Mouse (Mus musculus): ENCODE measurements around the gene Fbxl15. TPM values are rescaled to one million over a fixed set of nuclear protein-coding genes. Genes with fewer than 3 reads are reported as not detected.

Fbxl15 gene
- polyA plus RNA-seq, 1 experiment from 2014 or later: 25.5 TPM

DNA sequence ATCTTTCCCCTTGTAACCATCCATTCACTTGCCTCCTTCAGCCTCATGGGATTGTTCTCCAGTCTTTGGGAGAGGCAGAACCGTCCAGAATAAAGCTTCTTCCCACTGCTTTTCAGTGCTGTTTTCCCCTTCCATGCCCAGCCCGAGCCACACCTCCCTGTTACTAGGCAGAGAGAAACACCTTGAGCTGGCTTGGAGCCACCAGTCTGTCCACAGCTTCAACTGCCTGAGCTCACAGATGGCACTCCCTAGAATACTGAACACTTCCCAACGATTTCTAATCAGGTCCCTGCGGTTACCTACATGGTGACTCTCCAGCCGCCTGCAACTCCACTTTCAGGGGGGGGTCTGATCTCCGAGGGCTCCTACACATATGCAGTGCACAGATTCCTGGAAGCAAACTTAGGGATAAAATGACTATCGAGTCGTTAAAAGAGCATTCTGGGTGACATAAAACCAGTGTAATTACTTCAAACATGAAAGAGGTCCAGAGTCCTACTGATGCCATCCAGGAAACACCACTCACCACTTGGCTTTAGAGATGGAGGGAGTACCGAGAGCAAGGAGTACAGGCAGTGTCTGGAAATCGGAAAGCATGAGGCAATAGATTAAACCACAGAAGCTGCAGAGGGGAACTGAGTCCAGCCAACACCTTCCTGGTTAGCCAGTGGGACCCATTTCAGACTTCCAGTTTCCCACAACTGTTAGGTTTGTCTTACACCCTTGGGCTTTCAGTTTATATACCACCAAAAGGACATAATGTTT, 22.4 kb downstream of the Fbxl15 start, which contains the start of gene 2310034G01Rik:
Gene 2310034G01Rik (minus strand): TSS at position 135 of the 765 bp plus-strand sequence.
- Histone ChIP-seq H3K4me2 (peak within 1 kb of the TSS; percentile 94), H3K4me3 (ENCODE audit: low read depth, low read length) (peak within 1 kb of the TSS; percentile 56), H3K4me1 (ENCODE audit: control insufficient read depth, insufficient read depth, low read length) (peaks cover 10% of the 10 kb centered on the region), H3K27me3 (ENCODE audit: control insufficient read depth, insufficient read depth, low read length) (peaks cover 23% of the 10 kb centered on the region), H3K9ac (ENCODE audit: low read length) (peak within 1 kb of the TSS; percentile 76), H3K27ac (ENCODE audit: low read depth, low read length) (no peak within 1 kb of the TSS), H3K9me3 (ENCODE audit: control insufficient read depth, low read length) (no peaks in the 10 kb centered on the region), H3K36me3 (ENCODE audit: control insufficient read depth, insufficient read depth, low read length) (no peaks in the 10 kb centered on the region)
- 63% methylated on average over 10 of the region's 10 CpGs for WGBS
- DNase-seq (ENCODE audit: low spot score, missing footprints) (no peak), ATAC-seq (ENCODE audit: low FRiP score) (no peak)

DNA sequence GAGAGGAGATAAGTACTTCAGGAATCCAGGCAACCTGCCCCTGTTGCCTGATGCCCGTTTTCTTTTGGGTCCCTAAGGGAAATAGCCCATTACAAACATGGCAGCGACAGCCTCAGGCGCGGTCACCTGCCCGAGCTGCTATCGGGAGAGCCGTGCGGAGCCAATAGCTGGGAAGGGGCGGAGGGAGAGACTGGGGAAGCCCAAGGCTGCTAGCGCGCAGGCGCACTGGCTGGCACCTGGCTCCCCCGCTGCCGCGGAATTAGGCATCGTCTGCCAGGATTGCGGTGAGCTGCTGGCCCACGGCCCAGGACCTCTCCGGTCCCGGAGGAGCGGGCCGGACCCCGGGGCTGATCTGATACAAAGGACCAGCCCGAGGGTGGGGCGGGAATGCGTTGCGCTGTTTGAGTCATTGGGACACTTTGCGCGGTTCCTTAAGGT, 28.7 kb downstream of the Fbxl15 start:
- ATAC-seq (ENCODE audit: low FRiP score): peak; percentile 89
- H3K27ac ChIP-seq (ENCODE audit: low read depth, low read length): no peak overlapping the region

DNA sequence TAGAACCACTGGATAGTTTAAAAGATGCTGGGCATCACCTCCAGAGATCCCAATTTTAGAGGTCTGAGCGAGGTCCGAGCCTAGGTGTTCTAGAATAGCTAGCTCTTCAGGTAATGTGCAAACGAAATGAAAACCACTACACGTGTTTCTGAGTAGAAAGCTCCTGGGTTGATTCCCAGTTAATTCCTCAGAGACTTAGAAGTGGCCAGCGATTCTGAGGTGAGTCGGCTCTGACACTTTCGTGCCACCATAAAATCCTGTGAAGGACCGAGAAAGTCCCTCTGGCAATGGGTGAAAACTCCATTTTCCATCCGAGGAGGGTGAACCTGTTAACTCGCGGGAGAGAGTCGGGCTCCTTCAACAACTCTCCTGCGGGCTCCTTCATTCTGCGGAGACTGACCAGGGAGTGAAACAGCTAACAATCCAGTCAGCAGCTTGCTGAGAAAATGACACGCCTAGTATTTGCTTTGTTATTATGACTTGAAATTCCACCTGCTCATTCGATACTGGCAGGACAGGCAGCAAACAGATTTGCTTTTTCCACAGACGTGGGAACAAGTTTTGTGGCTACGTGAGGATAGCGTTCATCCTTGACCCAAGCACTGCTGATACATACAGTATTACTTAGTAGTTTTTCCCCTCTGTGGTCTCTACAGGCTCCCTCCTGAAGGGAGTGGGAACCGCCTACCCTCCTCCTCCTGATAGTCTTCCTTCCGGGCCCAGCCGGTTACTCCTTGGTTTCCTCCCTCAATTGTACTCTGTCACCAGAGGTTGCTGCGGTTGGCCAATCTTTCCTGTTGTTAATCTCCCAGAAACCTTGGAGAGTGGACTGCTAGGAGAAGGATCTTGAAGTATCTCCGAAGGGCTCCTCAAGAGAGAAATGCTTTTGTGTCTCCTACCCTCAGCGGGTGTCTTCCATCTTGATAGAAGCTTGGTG, 29.6 kb downstream of the Fbxl15 start:
- DNase-seq (ENCODE audit: low spot score, missing footprints) (no peak), ATAC-seq (ENCODE audit: low FRiP score) (0 out of 2 replicates have a peak, but pooled peaks have one; percentile 5)
- H3K4me1 ChIP-seq (ENCODE audit: control insufficient read depth, insufficient read depth, low read length): peaks cover 3% of the 10 kb centered on the region; the same call in 1 of the 2 replicates
- H3K27ac ChIP-seq (ENCODE audit: low read depth, low read length): no peak overlapping the region
- H3K9me3 ChIP-seq (ENCODE audit: control insufficient read depth, low read length): no peaks in the 10 kb centered on the region
- H3K4me2 ChIP-seq: peak overlapping the region; percentile 91
- H3K4me3 ChIP-seq (ENCODE audit: low read depth, low read length): peak overlapping the region; percentile 45
- WGBS: 18% methylated on average over 25 of the region's 25 CpGs
- no peaks in the 10 kb centered on the region for H3K36me3 ChIP-seq (ENCODE audit: control insufficient read depth, insufficient read depth, low read length)
- peaks cover 15% of the 10 kb centered on the region for H3K27me3 ChIP-seq (ENCODE audit: control insufficient read depth, insufficient read depth, low read length)
- H3K9ac ChIP-seq (ENCODE audit: low read length): peak overlapping the region; percentile 71

More for the DNA sequence above, 28.7 kb downstream of the Fbxl15 start:
- WGBS: under 1% methylated on average over 29 of the region's 29 CpGs
- peak overlapping the region; percentile 91 for H3K4me2 ChIP-seq
- H3K9me3 ChIP-seq (ENCODE audit: control insufficient read depth, low read length): no peaks in the 10 kb centered on the region
- peak; percentile 96 for DNase-seq (ENCODE audit: low spot score, missing footprints)
- peak overlapping the region; percentile 71 for H3K9ac ChIP-seq (ENCODE audit: low read length)
- peaks cover 15% of the 10 kb centered on the region for H3K27me3 ChIP-seq (ENCODE audit: control insufficient read depth, insufficient read depth, low read length)
- H3K4me1 ChIP-seq (ENCODE audit: control insufficient read depth, insufficient read depth, low read length): peaks cover 3% of the 10 kb centered on the region; the same call in 1 of the 2 replicates
- H3K36me3 ChIP-seq (ENCODE audit: control insufficient read depth, insufficient read depth, low read length): no peaks in the 10 kb centered on the region
- peak overlapping the region; percentile 45 for H3K4me3 ChIP-seq (ENCODE audit: low read depth, low read length)

GRCm38 (mm10) chr19:46358381-46358780, 30.4 kb downstream of the Fbxl15 start:
- Histone ChIP-seq H3K9ac (ENCODE audit: low read length) (no peak overlapping the region), H3K27ac (ENCODE audit: low read depth, low read length) (no peak overlapping the region), H3K4me2 (no peak overlapping the region), H3K9me3 (ENCODE audit: control insufficient read depth, low read length) (no peaks in the 10 kb centered on the region), H3K27me3 (ENCODE audit: control insufficient read depth, insufficient read depth, low read length) (peaks cover 15% of the 10 kb centered on the region), H3K4me3 (ENCODE audit: low read depth, low read length) (no peak overlapping the region), H3K4me1 (ENCODE audit: control insufficient read depth, insufficient read depth, low read length) (peaks cover 3% of the 10 kb centered on the region; the same call in 1 of the 2 replicates), H3K36me3 (ENCODE audit: control insufficient read depth, insufficient read depth, low read length) (no peaks in the 10 kb centered on the region)
- ATAC-seq (ENCODE audit: low FRiP score): no peak
- no peak for DNase-seq (ENCODE audit: low spot score, missing footprints)
- WGBS: 53% methylated on average over 4 of the region's 4 CpGs

- H3K9me3 ChIP-seq (ENCODE audit: control insufficient read depth, low read length): no peaks in the 10 kb centered on the region
- no peaks in the 10 kb centered on the region for H3K36me3 ChIP-seq (ENCODE audit: control insufficient read depth, insufficient read depth, low read length)
- no peak overlapping the region for H3K27ac ChIP-seq (ENCODE audit: low read depth, low read length)
- 85% methylated on average over 8 of the region's 8 CpGs for WGBS
- DNase-seq (ENCODE audit: low spot score, missing footprints): no peak
- peaks cover 1% of the 10 kb centered on the region; the same call in 1 of the 2 replicates for H3K4me1 ChIP-seq (ENCODE audit: control insufficient read depth, insufficient read depth, low read length)
- ATAC-seq (ENCODE audit: low FRiP score): no peak
- H3K4me2 ChIP-seq: no peak overlapping the region
- H3K4me3 ChIP-seq (ENCODE audit: low read depth, low read length): no peak overlapping the region
- no peak overlapping the region for H3K9ac ChIP-seq (ENCODE audit: low read length)
- peaks cover 12% of the 10 kb centered on the region for H3K27me3 ChIP-seq (ENCODE audit: control insufficient read depth, insufficient read depth, low read length)
Measured at GRCm38 (mm10) chr19:46362104-46362503, 34.1 kb downstream of the Fbxl15 start.

- no peak overlapping the region for H3K27ac ChIP-seq (ENCODE audit: low read depth, low read length)
- no peak for ATAC-seq (ENCODE audit: low FRiP score)
- no peak overlapping the region for H3K4me3 ChIP-seq (ENCODE audit: low read depth, low read length)
- peaks cover under 1% of the 10 kb centered on the region; the same call in 1 of the 2 replicates for H3K27me3 ChIP-seq (ENCODE audit: control insufficient read depth, insufficient read depth, low read length)
- DNase-seq (ENCODE audit: low spot score, missing footprints): no peak
- no peaks in the 10 kb centered on the region for H3K9me3 ChIP-seq (ENCODE audit: control insufficient read depth, low read length)
- no peaks in the 10 kb centered on the region for H3K4me1 ChIP-seq (ENCODE audit: control insufficient read depth, insufficient read depth, low read length)
- no peaks in the 10 kb centered on the region for H3K36me3 ChIP-seq (ENCODE audit: control insufficient read depth, insufficient read depth, low read length)
- no peak overlapping the region for H3K9ac ChIP-seq (ENCODE audit: low read length)
- H3K4me2 ChIP-seq: no peak overlapping the region
- WGBS: 87% methylated on average over 11 of the region's 11 CpGs
Measured at GRCm38 (mm10) chr19:46363294-46364009, 35.5 kb downstream of the Fbxl15 start.

- no peak for ATAC-seq (ENCODE audit: low FRiP score)
- 87% methylated on average over 23 of the region's 23 CpGs for WGBS
- no peak overlapping the region for H3K4me3 ChIP-seq (ENCODE audit: low read depth, low read length)
- DNase-seq (ENCODE audit: low spot score, missing footprints): no peak
- H3K9me3 ChIP-seq (ENCODE audit: control insufficient read depth, low read length): no peaks in the 10 kb centered on the region
- no peak overlapping the region for H3K4me2 ChIP-seq
- no peak overlapping the region for H3K9ac ChIP-seq (ENCODE audit: low read length)
- no peaks in the 10 kb centered on the region for H3K4me1 ChIP-seq (ENCODE audit: control insufficient read depth, insufficient read depth, low read length)
- H3K27ac ChIP-seq (ENCODE audit: low read depth, low read length): no peak overlapping the region
- H3K36me3 ChIP-seq (ENCODE audit: control insufficient read depth, insufficient read depth, low read length): no peaks in the 10 kb centered on the region
- H3K27me3 ChIP-seq (ENCODE audit: control insufficient read depth, insufficient read depth, low read length): no peaks in the 10 kb centered on the region
Measured at GRCm38 (mm10) chr19:46367798-46368590, 40.0 kb downstream of the Fbxl15 start.

GRCm38 (mm10) chr19:46369204-46369603, 41.2 kb downstream of the Fbxl15 start:
- no peak overlapping the region for H3K9ac ChIP-seq (ENCODE audit: low read length)
- no peak overlapping the region for H3K4me2 ChIP-seq
- WGBS: 38% methylated on average over 4 of the region's 4 CpGs
- H3K9me3 ChIP-seq (ENCODE audit: control insufficient read depth, low read length): no peaks in the 10 kb centered on the region
- no peaks in the 10 kb centered on the region for H3K27me3 ChIP-seq (ENCODE audit: control insufficient read depth, insufficient read depth, low read length)
- no peaks in the 10 kb centered on the region for H3K36me3 ChIP-seq (ENCODE audit: control insufficient read depth, insufficient read depth, low read length)
- H3K4me3 ChIP-seq (ENCODE audit: low read depth, low read length): no peak overlapping the region
- no peaks in the 10 kb centered on the region for H3K4me1 ChIP-seq (ENCODE audit: control insufficient read depth, insufficient read depth, low read length)
- H3K27ac ChIP-seq (ENCODE audit: low read depth, low read length): no peak overlapping the region
- no peak for ATAC-seq (ENCODE audit: low FRiP score)
- DNase-seq (ENCODE audit: low spot score, missing footprints): peak; percentile 88

All from midbrain, embryonic 11.5 days (tissue).